In genomic region chr16:78540376-78541246, GRCm38 (mm10) we compare ENCODE assay signal across 10 mouse cellular contexts. TPM values are rescaled to one million over a fixed set of nuclear protein-coding genes. Genes with fewer than 3 reads are reported as not detected.
DNase-seq lines count a peak whose midpoint lies in the region; ATAC-seq and TF ChIP-seq lines count a peak whose summit lies in the region.
"Had no signal": no experiment of that assay in that cellular context is flagged by ENCODE, and none has a peak within 500 bp of the region (broad histone marks: within the 10 kb centered on the region; RNA-seq: fewer than 3 reads in every experiment).

No protein-coding gene starts in this region.

- DNase-seq in liver, adult 2 months (ENCODE audit: extremely low read depth, low read depth, low spot score): peak; percentile 87
- DNase-seq in liver: no peak
- DNase-seq in splenic B cell, adult 2 months (ENCODE audit: low read depth, low spot score): peak; percentile 72
- DNase-seq in left cerebral cortex, adult 11 months (ENCODE audit: low spot score): no peak
- no peak for DNase-seq in urinary bladder, adult 18-20 months (ENCODE audit: low spot score in 2 of 2)
- DNase-seq: left cerebral cortex, postnatal 4 days; midbrain, embryonic 14.5 days; right cerebral cortex, postnatal 4 days had no signal

- TF ChIP-seq CTCF in liver, adult 2 months (IDR thresholded peaks at IDR 0.05; ENCODE audit: low read depth, low read length): no peak
- TF ChIP-seq CTCF in cortical plate, adult 2 months (IDR thresholded peaks at IDR 0.05; ENCODE audit: extremely low read depth, insufficient read depth, low read length): no peak

- WGBS in liver, adult 2 months: 34% methylated on average over 16 of the region's 16 CpGs

- peak overlapping the region; percentile 68 for H3K9ac ChIP-seq in liver, adult 2 months (ENCODE audit: low read depth, low read length)

- ATAC-seq in activated CD4-positive, CD25-positive, alpha-beta regulatory T cell, adult 4 months: peak; percentile 80

- peaks cover 11% of the 10 kb centered on the region for H3K36me3 ChIP-seq in liver, adult 2 months (ENCODE audit: control insufficient read depth, insufficient read depth, low read length)
- H3K36me3 ChIP-seq in splenic B cell, adult 2 months (ENCODE audit: control insufficient read depth, insufficient read depth, low read length, poor library complexity, severe bottlenecking): no peaks in the 10 kb centered on the region

- no peak for TF ChIP-seq POLR2A in liver, adult 2 months (IDR thresholded peaks at IDR 0.05; ENCODE audit: extremely low read depth, insufficient read depth, low read length)
- TF ChIP-seq POLR2A in cortical plate, adult 2 months (IDR thresholded peaks at IDR 0.05; ENCODE audit: extremely low read depth, insufficient read depth, low read length): no peak

- H3K27me3 ChIP-seq in liver, adult 2 months (ENCODE audit: control insufficient read depth, insufficient read depth, low read length): no peaks in the 10 kb centered on the region
- H3K27me3 ChIP-seq in splenic B cell, adult 2 months (ENCODE audit: control insufficient read depth, insufficient read depth, low read length, poor library complexity, severe bottlenecking): no peaks in the 10 kb centered on the region

- H3K27ac ChIP-seq in liver, adult 2 months (replicated peaks; ENCODE audit: insufficient read depth, low read depth, low read length): peak overlapping the region; percentile 83
- 0 out of 2 replicates have a peak overlapping the region, but pooled peaks have one; percentile 62 for H3K27ac ChIP-seq in cortical plate, adult 2 months (ENCODE audit: insufficient read depth, low read length)

- H3K4me3 ChIP-seq in liver, adult 2 months (ENCODE audit: insufficient read depth, low read depth, low read length): peak overlapping the region; percentile 31
- peak overlapping the region; percentile 44 for H3K4me3 ChIP-seq in cortical plate, adult 2 months (ENCODE audit: insufficient read depth, low read length)

- H3K4me1 ChIP-seq in liver, adult 2 months (ENCODE audit: control insufficient read depth, insufficient read depth, low read length): peaks cover 4% of the 10 kb centered on the region; the same call in 1 of the 2 replicates
- H3K4me1 ChIP-seq in cortical plate, adult 2 months (ENCODE audit: control insufficient read depth, insufficient read depth, low read length): peaks cover 3% of the 10 kb centered on the region; the same call in 1 of the 2 replicates

- H3K79me2 ChIP-seq in liver, adult 2 months (ENCODE audit: control insufficient read depth, insufficient read depth, low read length): no peaks in the 10 kb centered on the region

RNA-seq across cellular contexts. Expression of gene D16Ertd472e, which starts 35.9 kb away (rescaled TPM):
- total RNA-seq in liver, adult 2 months (2014; rRNA removed): 6.1 and 7.6 TPM in 2 replicates
- 3.6 and 3.9 TPM in 2 replicates for polyA plus RNA-seq in liver, adult 2 months (2012; rRNA removed)
- polyA plus RNA-seq in activated CD4-positive, CD25-positive, alpha-beta regulatory T cell, adult 4 months (2017; shearing (Covaris generic)): 10 to 100 TPM; 52.1 to 55.1 TPM
- 6.2 and 6.8 TPM in 2 replicates for polyA plus RNA-seq in cortical plate, adult 2 months (2012; rRNA removed)

Comparison
In these comparisons a context has a peak if more than half of its experiments do, and no peak if none do; other contexts are left out.
1. DNase-seq: peak in liver, adult 2 months (single experiment) and splenic B cell, adult 2 months (single experiment); none in liver (single experiment), left cerebral cortex, adult 11 months (single experiment) and urinary bladder, adult 18-20 months (0 of 2).